Mouse (Mus musculus) myocyte (in vitro differentiated cells): ENCODE data around the gene Eef1a1. TPM values are rescaled to one million over a fixed set of nuclear protein-coding genes. Genes with fewer than 3 reads are reported as not detected.
"Not testable (repeated sequence)": the region's sequence is repeated elsewhere in the genome, so short reads cannot be mapped to it uniquely, and the experiment has no call there.

Source experiments
- H3K27me3 ChIP-seq: one replicate; pipeline ENCODE4 v1.6.1; 2011; ENCODE audit not compliant: control insufficient read depth, insufficient read depth, insufficient read length
- H3K36me3 ChIP-seq: one replicate; pipeline ENCODE4 v1.6.1; 2011; ENCODE audit not compliant: control insufficient read depth, insufficient read depth
- H3K4me2 ChIP-seq: one replicate; pipeline ENCODE4 v1.6.1; 2011; ENCODE audit warnings: low read depth, control low read depth
- H3K4me3 ChIP-seq: one replicate; pipeline ENCODE4 v1.5.1; 2011; ENCODE audit warnings: mild to moderate bottlenecking, control low read depth, moderate library complexity
- H3K79me2 ChIP-seq: one replicate; pipeline ENCODE4 v1.6.1; 2011; ENCODE audit not compliant: control insufficient read depth, insufficient read depth
- H3ac ChIP-seq: one replicate; pipeline ENCODE4 v1.6.1; 2011; ENCODE audit not compliant: control insufficient read depth, insufficient read length
- E2F4 ChIP-seq: IDR thresholded peaks from one replicate; pipeline ENCODE4 v1.6.1; 2011; ENCODE audit warnings: mild to moderate bottlenecking, control low read depth, moderate library complexity; ENCODE audit not compliant: insufficient read depth
- MAX ChIP-seq: IDR thresholded peaks from one replicate; pipeline ENCODE4 v1.6.1; 2011; ENCODE audit warnings: low read depth, mild to moderate bottlenecking, control low read depth
- MYOD1 ChIP-seq, 3 experiments: IDR thresholded peaks; one replicate each; pipeline ENCODE4 v1.6.1; 2011; ENCODE audit warnings: control low read depth in 2 of 3, low read depth in 2 of 3, mild to moderate bottlenecking in 2 of 3, moderate library complexity in 1 of 3; ENCODE audit not compliant: insufficient read length in 2 of 3, control insufficient read depth in 1 of 3
- MYOG ChIP-seq, 3 experiments: IDR thresholded peaks; one replicate each; pipeline ENCODE4 v1.6.1; 2011; ENCODE audit warnings: control low read depth in 2 of 3, low read depth in 2 of 3, mild to moderate bottlenecking in 2 of 3; ENCODE audit not compliant: insufficient read length in 2 of 3, control insufficient read depth in 1 of 3, insufficient read depth in 1 of 3
- POLR2A ChIP-seq: IDR thresholded peaks from one replicate; pipeline ENCODE4 v1.6.1; 2011; ENCODE audit warnings: low read depth, mild to moderate bottlenecking, control low read depth, moderate library complexity; ENCODE audit not compliant: insufficient read length
- POLR2AphosphoS2 ChIP-seq: IDR thresholded peaks from one replicate; pipeline ENCODE4 v1.6.1; 2011; ENCODE audit warnings: low read depth, control low read depth; ENCODE audit not compliant: insufficient read length
- SRF ChIP-seq: IDR thresholded peaks from one replicate; pipeline ENCODE4 v1.6.1; 2011; ENCODE audit warnings: low read depth; ENCODE audit not compliant: control insufficient read depth, insufficient read length
- TCF12 ChIP-seq: IDR thresholded peaks from one replicate; pipeline ENCODE4 v1.6.1; 2011; ENCODE audit warnings: mild to moderate bottlenecking, control low read depth; ENCODE audit not compliant: poor library complexity, insufficient read depth, severe bottlenecking
- TCF3 ChIP-seq: IDR thresholded peaks from one replicate; pipeline ENCODE4 v1.6.1; 2011; ENCODE audit warnings: low read depth, control low read depth; ENCODE audit not compliant: insufficient read length
- USF1 ChIP-seq: IDR thresholded peaks from one replicate; pipeline ENCODE4 v1.6.1; 2011; ENCODE audit warnings: low read depth, mild to moderate bottlenecking, control low read depth, moderate library complexity
- polyA plus RNA-seq: library from polyadenylated mRNA; unstranded; fragments of >200 nt; fragmentation: generic; extraction: Trizol; gene quantifications from one replicate; pipeline ENCODE4 v1.2.1, GENCODE M21; 2012; ENCODE audit warnings: missing spikeins

Eef1a1 gene
- polyA plus RNA-seq, 1 experiment, result 8,203 TPM

DNA sequence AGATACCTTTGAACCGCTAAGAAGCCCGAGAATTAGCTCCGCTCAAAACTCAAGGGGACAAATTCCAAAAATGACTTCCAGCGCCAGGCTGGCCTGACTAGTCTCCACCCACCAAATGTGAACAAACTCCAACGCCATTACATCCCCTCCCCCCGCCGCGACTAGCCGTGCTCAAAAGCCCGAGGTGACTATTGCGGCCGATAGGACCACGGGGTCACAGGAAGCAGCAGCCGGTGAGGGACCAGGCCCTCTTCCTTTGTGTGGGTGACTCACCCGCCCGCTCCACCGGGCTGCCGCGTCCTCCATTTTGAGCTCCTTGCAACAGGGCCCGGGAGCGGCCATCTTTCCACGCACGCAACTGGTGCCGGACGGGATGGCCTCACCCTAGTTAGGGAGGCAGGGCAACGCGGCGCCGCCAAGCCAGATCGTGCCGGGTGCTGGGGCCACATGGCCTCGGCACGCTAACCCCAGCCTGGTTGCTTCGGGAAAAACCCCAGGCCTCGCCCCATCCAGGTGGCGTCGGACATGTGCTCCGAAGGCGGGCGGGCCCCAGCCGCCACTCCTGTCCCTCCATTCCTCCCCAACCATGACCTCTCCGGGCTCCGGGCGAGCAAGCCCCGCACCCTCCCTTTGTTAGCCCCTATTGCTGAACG, 8.1 kb downstream of the Eef1a1 start:
- Histone ChIP-seq H3K27me3 (no peaks in the 10 kb centered on the region), H3K4me3 (peak overlapping the region; percentile 99)

DNA sequence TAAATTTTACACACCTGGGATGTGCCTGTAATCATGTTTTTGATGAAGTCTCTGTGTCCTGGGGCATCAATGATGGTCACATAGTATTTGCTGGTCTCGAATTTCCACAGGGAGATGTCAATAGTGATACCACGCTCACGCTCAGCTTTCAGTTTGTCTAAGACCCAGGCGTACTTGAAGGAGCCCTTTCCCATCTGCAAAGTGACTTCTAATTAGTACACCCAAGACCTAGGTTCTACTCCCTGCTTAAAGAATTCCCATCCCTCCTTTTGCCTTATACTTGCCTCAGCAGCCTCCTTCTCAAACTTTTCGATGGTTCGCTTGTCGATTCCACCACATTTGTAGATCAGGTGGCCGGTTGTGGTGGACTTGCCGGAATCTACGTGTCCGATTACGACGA, 8.7 kb downstream of the Eef1a1 start:
- Histone ChIP-seq H3K79me2 (peaks cover 34% of the 10 kb centered on the region), H3ac (peak overlapping the region; percentile 97), H3K36me3 (peaks cover 47% of the 10 kb centered on the region), H3K4me3 (peak overlapping the region; percentile 99), H3K4me2 (peak overlapping the region; percentile 84)
- not testable (repeated sequence) for H3K27me3 ChIP-seq

More for the DNA sequence above, 8.1 kb downstream of the Eef1a1 start:
- H3K4me2 ChIP-seq, result peak overlapping the region; percentile 84
- peak overlapping the region; percentile 97 for H3ac ChIP-seq
- TF ChIP-seq MAX (no peak), USF1 (no peak), TCF3 (no peak), TCF12 (no peak), MYOD1 (IDR thresholded peaks at IDR 0.05; ENCODE audit: control insufficient read depth in 1 of 3, insufficient read length in 2 of 3, low read depth in 2 of 3) (no peak), E2F4 (no peak), SRF (no peak), MYOG (IDR thresholded peaks at IDR 0.05; ENCODE audit: control insufficient read depth in 1 of 3, insufficient read depth in 1 of 3, insufficient read length in 2 of 3, low read depth in 2 of 3) (no peak), POLR2A (peak; percentile 71), POLR2AphosphoS2 (peak; percentile 88)
- peaks cover 34% of the 10 kb centered on the region for H3K79me2 ChIP-seq
- H3K36me3 ChIP-seq, result peaks cover 47% of the 10 kb centered on the region

DNA sequence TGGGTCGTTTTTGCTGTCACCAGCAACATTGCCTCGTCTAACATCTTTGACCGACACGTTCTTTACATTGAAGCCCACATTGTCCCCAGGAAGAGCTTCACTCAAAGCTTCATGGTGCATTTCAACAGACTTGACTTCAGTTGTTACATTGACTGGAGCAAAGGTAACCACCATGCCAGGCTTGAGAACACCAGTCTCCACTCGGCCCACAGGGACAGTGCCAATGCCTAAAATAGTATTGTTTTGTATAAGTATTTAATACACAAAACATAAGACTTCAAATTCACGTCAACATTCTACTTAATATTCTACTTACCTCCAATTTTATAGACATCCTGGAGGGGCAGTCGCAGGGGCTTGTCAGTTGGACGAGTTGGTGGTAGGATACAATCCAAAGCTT, 9.6 kb downstream of the Eef1a1 start:
- H3ac ChIP-seq, H3K27me3 ChIP-seq: not testable (repeated sequence)
- H3K36me3 ChIP-seq, result peaks cover 47% of the 10 kb centered on the region
- peak overlapping the region; percentile 99 for H3K4me3 ChIP-seq
- peak; percentile 19 for TF ChIP-seq POLR2A
- peak overlapping the region; percentile 84 for H3K4me2 ChIP-seq
- peaks cover 34% of the 10 kb centered on the region for H3K79me2 ChIP-seq

DNA sequence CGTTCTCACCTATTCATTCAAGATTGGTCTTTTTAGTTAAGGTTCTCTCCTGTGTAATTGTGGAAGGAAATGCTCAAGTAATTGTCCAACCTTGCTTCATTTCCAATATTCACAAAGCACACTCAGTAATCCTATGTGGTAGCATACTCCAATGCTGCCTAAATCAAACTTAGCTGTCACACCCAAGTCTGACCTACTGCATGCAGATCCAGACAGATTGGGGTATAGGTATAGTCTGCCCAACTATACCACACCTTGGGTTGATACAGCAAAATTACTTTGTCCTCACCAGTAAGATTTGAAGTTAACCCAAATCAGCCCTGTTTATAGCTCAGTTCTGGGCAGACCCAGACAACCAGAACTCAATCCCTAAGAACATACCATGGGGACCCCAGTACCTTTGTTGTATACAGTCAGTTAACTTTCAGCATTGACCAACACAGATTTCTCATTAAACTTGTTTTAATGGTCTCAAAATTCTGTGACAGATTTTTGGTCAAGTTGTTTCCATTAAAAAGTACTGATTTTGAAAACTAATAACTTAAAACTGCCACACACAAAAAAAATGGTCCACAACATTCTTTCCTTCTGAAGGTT, 10.8 kb downstream of the Eef1a1 start:
- Histone ChIP-seq H3K4me2 (peak overlapping the region; percentile 28), H3K4me3 (peak overlapping the region; percentile 99), H3K36me3 (peaks cover 47% of the 10 kb centered on the region), H3K79me2 (peaks cover 34% of the 10 kb centered on the region)
- H3ac ChIP-seq, H3K27me3 ChIP-seq: not testable (repeated sequence)
- peak; percentile 74 for TF ChIP-seq POLR2AphosphoS2

DNA sequence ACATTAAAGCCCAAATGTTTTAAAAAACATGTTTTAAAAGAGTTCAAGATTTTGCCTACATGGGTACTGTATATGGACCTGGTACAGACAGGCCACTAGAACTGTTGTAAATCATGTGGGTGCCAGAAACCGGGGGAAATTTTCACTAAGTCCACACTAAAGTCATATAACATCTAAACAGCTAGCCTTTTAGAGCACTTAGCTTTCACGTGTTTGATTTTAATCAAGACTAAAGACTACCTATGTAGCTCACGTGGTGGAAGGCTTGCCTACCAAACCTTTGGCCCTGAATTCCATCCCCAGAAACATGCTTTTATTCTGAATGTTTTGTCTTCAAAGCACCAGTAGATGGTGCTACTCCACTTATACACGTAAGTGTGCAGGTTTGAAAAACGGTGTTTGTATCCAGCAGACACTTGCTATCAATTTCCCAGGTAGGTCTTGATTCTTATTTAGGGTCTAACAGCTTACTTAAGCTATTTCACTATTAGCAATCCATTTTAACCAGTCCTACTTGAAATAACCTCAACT, 11.9 kb downstream of the Eef1a1 start:
- Histone ChIP-seq H3K27me3 (no peaks in the 10 kb centered on the region), H3K4me2 (peak overlapping the region; percentile 14), H3ac (no peak overlapping the region), H3K79me2 (peaks cover 34% of the 10 kb centered on the region), H3K4me3 (no peak overlapping the region), H3K36me3 (peaks cover 51% of the 10 kb centered on the region)
- no peak for TF ChIP-seq MAX
- no peak for TF ChIP-seq TCF12
- no peak for TF ChIP-seq POLR2A
- TF ChIP-seq E2F4, result no peak
- TF ChIP-seq POLR2AphosphoS2, result peak; percentile 73

DNA sequence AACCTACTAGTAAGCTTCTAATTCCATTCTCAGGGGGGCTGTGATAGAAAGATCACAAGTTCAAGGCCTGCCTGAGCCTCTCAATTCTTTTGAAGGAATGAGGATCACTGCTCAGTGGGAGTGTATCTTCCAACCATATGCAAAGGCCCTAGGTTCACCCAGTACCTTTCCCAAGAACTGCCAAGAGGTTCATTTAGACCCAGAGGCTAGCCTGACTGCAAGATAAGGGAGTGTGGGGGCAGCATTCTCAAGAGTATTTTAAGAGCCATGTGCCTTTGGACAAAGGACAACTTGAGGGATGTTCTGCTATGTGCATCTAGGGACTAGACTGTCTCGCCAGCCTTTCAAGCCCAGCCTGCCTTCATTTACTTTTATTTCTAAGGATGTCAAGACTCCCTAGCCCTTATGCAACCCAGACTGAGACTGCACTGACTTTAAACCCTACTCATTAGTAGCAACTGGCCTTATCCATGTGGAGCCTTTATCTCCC, 12.4 kb downstream of the Eef1a1 start:
- TF ChIP-seq MYOG (IDR thresholded peaks at IDR 0.05; ENCODE audit: control insufficient read depth in 1 of 3, insufficient read depth in 1 of 3, insufficient read length in 2 of 3, low read depth in 2 of 3), result no peak
- TF ChIP-seq POLR2AphosphoS2, result peak; percentile 95
- TF ChIP-seq POLR2A, result peak; percentile 50
- Histone ChIP-seq H3K36me3 (peaks cover 56% of the 10 kb centered on the region), H3ac (no peak overlapping the region), H3K4me2 (no peak overlapping the region), H3K79me2 (peaks cover 34% of the 10 kb centered on the region), H3K4me3 (no peak overlapping the region), H3K27me3 (no peaks in the 10 kb centered on the region)
